Mouse (Mus musculus): ENCODE results near the gene Ppp1r27. TPM values are rescaled to one million over a fixed set of nuclear protein-coding genes. Genes with fewer than 3 reads are reported as not detected.

Ppp1r27 gene
- total and polyA plus RNA-seq, 2 experiments from 2014 or later: not detected

DNA sequence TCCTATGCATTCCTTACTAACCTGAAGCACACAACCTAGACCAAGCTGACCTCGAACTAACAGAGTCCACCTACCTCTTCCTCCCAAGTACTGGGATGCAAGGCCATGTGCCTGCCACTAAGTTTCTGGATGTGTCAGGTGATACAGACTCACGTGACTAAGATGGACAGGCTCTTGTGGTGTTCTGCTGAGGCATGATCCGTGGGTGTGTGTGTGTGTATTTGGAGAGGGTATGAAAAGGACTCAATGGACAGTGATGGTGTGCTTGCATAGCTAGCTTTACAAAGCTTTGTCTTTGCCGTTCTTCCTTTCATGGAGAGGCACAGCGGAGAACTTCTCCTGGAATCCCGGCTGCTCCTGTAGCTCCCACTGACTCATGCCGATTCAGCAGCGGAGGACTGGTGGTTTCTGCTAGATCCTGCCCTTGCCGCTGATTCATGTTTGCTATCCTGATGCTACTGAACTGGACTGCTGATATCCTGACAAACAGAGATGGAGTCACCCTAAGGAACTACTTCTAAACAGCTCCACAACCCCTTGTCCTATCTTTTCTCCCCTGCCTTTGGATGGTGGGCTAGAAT lies 42.6 kb downstream of the Ppp1r27 start:
- Histone ChIP-seq H3K4me3 (ENCODE audit: low read length) (no peak overlapping the region), H3K27me3 (ENCODE audit: insufficient read depth, low read length) (no peaks in the 10 kb centered on the region), H3K27ac (no peak overlapping the region), H3K9ac (replicated peaks; ENCODE audit: low read length) (no peak overlapping the region), H3K9me3 (ENCODE audit: low read length) (no peaks in the 10 kb centered on the region), H3K4me1 (ENCODE audit: insufficient read depth, low read length) (no peaks in the 10 kb centered on the region), H3K4me2 (ENCODE audit: low read depth, low read length) (no peak overlapping the region), H3K36me3 (ENCODE audit: insufficient read depth, low read length) (no peaks in the 10 kb centered on the region)
- ATAC-seq (no peak), DNase-seq (ENCODE audit: low spot score) (no peak)
- WGBS: 77% methylated on average over 9 of the region's 9 CpGs
- TF ChIP-seq CTCF (IDR thresholded peaks at IDR 0.05; ENCODE audit: low read depth): no peak

DNA sequence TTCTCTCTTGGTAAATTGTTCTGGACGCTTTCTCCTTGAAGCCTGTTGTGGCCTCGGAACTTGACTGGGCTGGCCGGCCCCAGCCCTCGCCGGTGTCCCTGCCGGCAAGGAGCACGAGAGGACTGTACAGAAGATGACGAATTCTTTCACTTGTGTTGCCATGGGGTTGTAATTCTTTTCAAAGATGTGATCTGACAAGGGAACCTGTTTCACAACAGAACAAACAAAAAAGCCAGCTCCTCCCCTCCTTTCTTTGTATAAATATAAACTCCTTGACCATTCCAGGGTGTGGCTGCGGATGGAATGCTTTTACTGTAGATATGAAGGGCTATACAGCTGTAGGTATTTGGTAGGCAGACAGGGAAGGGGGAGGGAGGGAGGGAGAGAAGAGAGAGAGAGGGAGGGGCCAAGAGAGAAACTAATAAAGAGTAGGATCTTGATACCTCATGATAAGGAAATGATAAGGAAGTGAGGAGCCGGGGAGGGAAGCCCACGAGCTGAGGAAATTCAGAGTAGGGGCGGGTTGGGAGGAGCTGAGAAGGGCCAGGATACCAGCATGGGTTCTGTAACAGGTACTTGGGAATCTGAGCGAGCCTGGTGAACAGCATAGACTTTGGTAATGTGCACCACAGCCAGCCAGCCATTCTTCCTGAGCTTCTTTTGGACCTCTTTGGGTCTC lies 43.2 kb downstream of the Ppp1r27 start:
- ATAC-seq (no peak), DNase-seq (ENCODE audit: low spot score) (no peak)
- H3K27ac ChIP-seq: no peak overlapping the region
- no peak overlapping the region for H3K4me3 ChIP-seq (ENCODE audit: low read length)
- H3K4me2 ChIP-seq (ENCODE audit: low read depth, low read length): no peak overlapping the region
- no peak overlapping the region for H3K9ac ChIP-seq (replicated peaks; ENCODE audit: low read length)
- H3K4me1 ChIP-seq (ENCODE audit: insufficient read depth, low read length): no peaks in the 10 kb centered on the region
- no peaks in the 10 kb centered on the region for H3K9me3 ChIP-seq (ENCODE audit: low read length)
- no peaks in the 10 kb centered on the region for H3K36me3 ChIP-seq (ENCODE audit: insufficient read depth, low read length)
- no peaks in the 10 kb centered on the region for H3K27me3 ChIP-seq (ENCODE audit: insufficient read depth, low read length)
- TF ChIP-seq CTCF (IDR thresholded peaks at IDR 0.05; ENCODE audit: low read depth): no peak
- 75% methylated on average over 13 of the region's 13 CpGs for whole genome bisulfite sequencing

DNA sequence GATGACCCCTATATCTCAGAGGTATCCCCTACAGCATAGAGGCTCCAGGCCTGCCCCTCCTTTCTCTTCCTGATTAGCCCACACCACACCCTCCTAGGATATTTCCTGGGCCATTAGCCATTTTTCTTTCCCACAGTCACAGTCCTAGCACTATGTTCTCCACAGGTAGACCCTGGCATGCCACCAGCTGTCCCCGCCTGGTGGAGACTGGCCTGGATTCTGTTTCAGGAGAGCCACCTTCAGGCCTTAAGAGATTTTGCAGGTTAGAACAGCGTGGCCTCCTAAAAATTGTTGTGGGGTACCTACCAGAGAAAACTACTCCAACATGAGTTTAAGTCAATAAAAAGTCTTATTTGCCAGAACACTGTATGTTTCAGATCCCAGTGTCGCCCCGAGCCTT lies 44.0 kb downstream of the Ppp1r27 start:
- no peak overlapping the region for H3K9ac ChIP-seq (replicated peaks; ENCODE audit: low read length)
- H3K4me3 ChIP-seq (ENCODE audit: low read length): no peak overlapping the region
- no peaks in the 10 kb centered on the region for H3K9me3 ChIP-seq (ENCODE audit: low read length)
- WGBS: 54% methylated on average over 4 of the region's 4 CpGs
- no peaks in the 10 kb centered on the region for H3K27me3 ChIP-seq (ENCODE audit: insufficient read depth, low read length)
- no peak overlapping the region for H3K4me2 ChIP-seq (ENCODE audit: low read depth, low read length)
- no peak for ATAC-seq
- peak; percentile 58 for TF ChIP-seq CTCF (IDR thresholded peaks at IDR 0.05; ENCODE audit: low read depth)
- H3K36me3 ChIP-seq (ENCODE audit: insufficient read depth, low read length): no peaks in the 10 kb centered on the region
- no peak overlapping the region for H3K27ac ChIP-seq
- no peaks in the 10 kb centered on the region for H3K4me1 ChIP-seq (ENCODE audit: insufficient read depth, low read length)
- DNase-seq (ENCODE audit: low spot score): peak; percentile 27

DNA sequence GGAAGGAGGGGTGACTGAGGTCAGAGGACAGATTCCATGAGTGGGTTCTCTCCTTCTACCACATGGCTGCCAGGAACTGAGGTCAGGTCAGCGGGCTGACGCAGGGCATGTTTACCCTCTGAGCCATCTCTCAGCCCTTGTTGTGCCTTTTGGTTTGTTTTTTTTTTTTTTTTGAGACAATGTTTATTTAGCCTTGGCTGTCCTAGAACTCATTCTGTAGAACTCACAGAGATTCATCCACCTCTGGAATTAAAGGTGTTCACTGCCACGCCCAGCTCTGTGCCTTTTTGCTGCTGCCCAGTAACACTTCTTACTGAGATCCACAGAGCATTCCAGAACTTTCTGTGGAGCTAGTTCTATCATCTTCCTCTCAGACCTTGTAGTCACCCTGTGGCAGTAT lies 45.3 kb downstream of the Ppp1r27 start:
- no peak overlapping the region for H3K27ac ChIP-seq
- TF ChIP-seq CTCF (IDR thresholded peaks at IDR 0.05; ENCODE audit: low read depth): no peak

DNA sequence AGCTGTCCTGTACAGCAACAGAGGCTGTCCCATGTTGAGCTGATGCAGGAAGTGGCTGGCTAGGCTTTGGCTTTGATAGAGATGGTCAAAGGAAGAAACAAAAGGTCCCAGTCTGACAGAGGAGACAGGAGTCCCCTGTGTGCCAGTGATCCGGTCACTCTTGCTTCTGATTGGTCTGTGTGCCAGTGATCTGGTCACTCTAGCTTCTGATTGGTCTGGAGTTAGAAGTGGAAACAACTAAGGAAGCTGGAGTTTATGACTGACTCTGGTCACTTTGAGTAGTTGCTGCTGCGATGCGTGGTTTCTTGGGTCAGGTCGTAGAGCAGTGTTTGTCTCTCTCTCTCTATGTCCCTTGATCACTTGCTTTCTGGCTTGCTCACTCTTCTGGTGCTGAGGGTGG lies 49.2 kb downstream of the Ppp1r27 start:
- ATAC-seq (no peak), DNase-seq (ENCODE audit: low spot score) (no peak)
- no peak overlapping the region for H3K4me2 ChIP-seq (ENCODE audit: low read depth, low read length)
- H3K27me3 ChIP-seq (ENCODE audit: insufficient read depth, low read length): no peaks in the 10 kb centered on the region
- H3K27ac ChIP-seq: no peak overlapping the region
- no peak overlapping the region for H3K4me3 ChIP-seq (ENCODE audit: low read length)
- H3K9ac ChIP-seq (replicated peaks; ENCODE audit: low read length): no peak overlapping the region
- peaks cover 17% of the 10 kb centered on the region for H3K36me3 ChIP-seq (ENCODE audit: insufficient read depth, low read length)
- no peaks in the 10 kb centered on the region for H3K9me3 ChIP-seq (ENCODE audit: low read length)
- H3K4me1 ChIP-seq (ENCODE audit: insufficient read depth, low read length): no peaks in the 10 kb centered on the region
- TF ChIP-seq CTCF (IDR thresholded peaks at IDR 0.05; ENCODE audit: low read depth): no peak
- 95% methylated on average over 4 of the region's 4 CpGs for WGBS

More for the DNA sequence above, 45.3 kb downstream of the Ppp1r27 start:
- 89% methylated on average over 3 of the region's 3 CpGs for WGBS
- Histone ChIP-seq H3K4me1 (ENCODE audit: insufficient read depth, low read length) (no peaks in the 10 kb centered on the region), H3K4me2 (ENCODE audit: low read depth, low read length) (no peak overlapping the region), H3K9ac (replicated peaks; ENCODE audit: low read length) (no peak overlapping the region), H3K36me3 (ENCODE audit: insufficient read depth, low read length) (no peaks in the 10 kb centered on the region), H3K4me3 (ENCODE audit: low read length) (no peak overlapping the region), H3K9me3 (ENCODE audit: low read length) (no peaks in the 10 kb centered on the region), H3K27me3 (ENCODE audit: insufficient read depth, low read length) (no peaks in the 10 kb centered on the region)
- ATAC-seq: no peak
- no peak for DNase-seq (ENCODE audit: low spot score)

DNA sequence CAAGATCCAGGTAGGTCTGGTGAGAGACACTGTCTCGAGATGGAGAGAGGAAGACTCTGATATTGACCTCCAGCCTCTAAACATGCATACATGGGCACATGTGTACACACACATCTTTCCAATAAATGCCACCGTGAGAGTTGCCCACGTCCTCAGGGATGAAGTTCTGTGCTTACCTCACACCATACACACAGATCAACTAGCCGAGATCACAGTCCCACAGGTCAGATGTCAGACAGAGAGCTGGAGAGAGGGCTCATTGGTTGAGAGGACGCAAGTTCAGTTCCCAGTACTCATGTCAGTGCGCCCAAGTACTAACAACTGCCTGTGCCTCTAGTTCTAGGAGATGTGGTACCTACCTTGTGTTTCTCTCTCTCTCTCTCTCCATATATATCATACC lies 49.9 kb downstream of the Ppp1r27 start:
- 63% methylated on average over 6 of the region's 6 CpGs for WGBS
- ATAC-seq: no peak
- DNase-seq (ENCODE audit: low spot score): no peak
- Histone ChIP-seq H3K9ac (replicated peaks; ENCODE audit: low read length) (no peak overlapping the region), H3K4me1 (ENCODE audit: insufficient read depth, low read length) (no peaks in the 10 kb centered on the region), H3K27me3 (ENCODE audit: insufficient read depth, low read length) (no peaks in the 10 kb centered on the region), H3K27ac (no peak overlapping the region), H3K4me3 (ENCODE audit: low read length) (no peak overlapping the region), H3K36me3 (ENCODE audit: insufficient read depth, low read length) (peaks cover 22% of the 10 kb centered on the region), H3K9me3 (ENCODE audit: low read length) (no peaks in the 10 kb centered on the region), H3K4me2 (ENCODE audit: low read depth, low read length) (no peak overlapping the region)
- no peak for TF ChIP-seq CTCF (IDR thresholded peaks at IDR 0.05; ENCODE audit: low read depth)

DNA sequence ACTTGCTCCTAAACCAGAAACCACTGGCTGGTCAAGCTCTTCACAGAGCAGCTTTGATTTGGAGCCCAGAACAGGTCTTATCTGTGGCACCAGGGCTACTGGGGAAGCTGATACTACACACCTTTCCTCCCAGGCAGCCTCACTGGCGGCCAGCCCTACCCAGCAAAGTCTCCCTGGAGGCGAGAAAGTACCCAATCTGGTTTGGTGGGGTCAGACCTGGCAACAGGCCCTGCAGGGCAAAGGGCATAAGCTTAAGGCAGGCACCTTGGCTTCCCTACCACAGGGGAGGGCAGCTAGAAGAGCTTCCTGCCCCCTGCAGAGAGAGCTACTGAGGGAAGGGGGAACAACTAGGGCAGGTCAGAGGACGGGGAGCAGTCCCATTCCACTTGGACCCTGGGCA lies 50.6 kb downstream of the Ppp1r27 start:
- peaks cover 29% of the 10 kb centered on the region for H3K36me3 ChIP-seq (ENCODE audit: insufficient read depth, low read length)
- no peak overlapping the region for H3K9ac ChIP-seq (replicated peaks; ENCODE audit: low read length)
- no peak overlapping the region for H3K4me3 ChIP-seq (ENCODE audit: low read length)
- H3K27me3 ChIP-seq (ENCODE audit: insufficient read depth, low read length): no peaks in the 10 kb centered on the region
- H3K4me1 ChIP-seq (ENCODE audit: insufficient read depth, low read length): no peaks in the 10 kb centered on the region
- no peak overlapping the region for H3K27ac ChIP-seq
- DNase-seq (ENCODE audit: low spot score): no peak
- no peak for TF ChIP-seq CTCF (IDR thresholded peaks at IDR 0.05; ENCODE audit: low read depth)
- WGBS: 33% methylated on average over 3 of the region's 3 CpGs
- no peak overlapping the region for H3K4me2 ChIP-seq (ENCODE audit: low read depth, low read length)
- H3K9me3 ChIP-seq (ENCODE audit: low read length): no peaks in the 10 kb centered on the region
- no peak for ATAC-seq

Other genes with a start within 250 kb of the Ppp1r27 start
Only the 30 nearest of the 34 such genes appear.
- 2,410 and 2,568 TPM in 2 replicates for gene Actg1, start 202.6 kb downstream of the Ppp1r27 start, total RNA-seq (2014; rRNA removed)
- gene Actg1, start 202.6 kb downstream of the Ppp1r27 start, polyA plus RNA-seq (2015; fragmentation: Nextera tagmentation; extraction: Ambion mirVana): 3,348 and 3,639 TPM in 2 replicates
- gene Fscn2, start 189.6 kb downstream of the Ppp1r27 start, total RNA-seq (2014; rRNA removed): 3.0 and 9.0 TPM in 2 replicates
- gene Fscn2, start 189.6 kb downstream of the Ppp1r27 start, polyA plus RNA-seq (2015; fragmentation: Nextera tagmentation; extraction: Ambion mirVana): 1.5 and 1.9 TPM in 2 replicates
- gene Faap100, start 172.4 kb downstream of the Ppp1r27 start, total RNA-seq (2014; rRNA removed): 175 and 178 TPM in 2 replicates
- gene Faap100, start 172.4 kb downstream of the Ppp1r27 start, polyA plus RNA-seq (2015; fragmentation: Nextera tagmentation; extraction: Ambion mirVana): 74.6 and 76.4 TPM in 2 replicates
- 65.8 and 76.3 TPM in 2 replicates for gene Nploc4, start 113.4 kb downstream of the Ppp1r27 start, total RNA-seq (2014; rRNA removed)
- gene Nploc4, start 113.4 kb downstream of the Ppp1r27 start, polyA plus RNA-seq (2015; fragmentation: Nextera tagmentation; extraction: Ambion mirVana): 27.1 and 28.3 TPM in 2 replicates
- gene Tspan10, start 108.5 kb downstream of the Ppp1r27 start, total RNA-seq (2014; rRNA removed): not detected in 2 replicates
- not detected in 2 replicates for gene Tspan10, start 108.5 kb downstream of the Ppp1r27 start, polyA plus RNA-seq (2015; fragmentation: Nextera tagmentation; extraction: Ambion mirVana)
- not detected in 2 replicates for gene Pde6g, start 97.6 kb downstream of the Ppp1r27 start, total RNA-seq (2014; rRNA removed)
- gene Pde6g, start 97.6 kb downstream of the Ppp1r27 start, polyA plus RNA-seq (2015; fragmentation: Nextera tagmentation; extraction: Ambion mirVana): 0.23 TPM in 1 of 2 replicates, not detected in the other
- 11.7 and 11.9 TPM in 2 replicates for gene Oxld1, start 93.1 kb downstream of the Ppp1r27 start, total RNA-seq (2014; rRNA removed)
- 13.3 and 13.6 TPM in 2 replicates for gene Oxld1, start 93.1 kb downstream of the Ppp1r27 start, polyA plus RNA-seq (2015; fragmentation: Nextera tagmentation; extraction: Ambion mirVana)
- 10.4 and 15.4 TPM in 2 replicates for gene Ccdc137, start 93.0 kb downstream of the Ppp1r27 start, total RNA-seq (2014; rRNA removed)
- 17.3 and 18.7 TPM in 2 replicates for gene Ccdc137, start 93.0 kb downstream of the Ppp1r27 start, polyA plus RNA-seq (2015; fragmentation: Nextera tagmentation; extraction: Ambion mirVana)
- gene Arl16, start 83.5 kb downstream of the Ppp1r27 start, total RNA-seq (2014; rRNA removed): 67.2 and 113 TPM in 2 replicates
- 71.2 and 73.0 TPM in 2 replicates for gene Arl16, start 83.5 kb downstream of the Ppp1r27 start, polyA plus RNA-seq (2015; fragmentation: Nextera tagmentation; extraction: Ambion mirVana)
- gene Mrpl12, start 66.5 kb downstream of the Ppp1r27 start, total RNA-seq (2014; rRNA removed): 37.5 and 52.4 TPM in 2 replicates
- gene Mrpl12, start 66.5 kb downstream of the Ppp1r27 start, polyA plus RNA-seq (2015; fragmentation: Nextera tagmentation; extraction: Ambion mirVana): 147 and 155 TPM in 2 replicates
- 41.3 and 52.5 TPM in 2 replicates for gene Slc25a10, start 59.3 kb downstream of the Ppp1r27 start, total RNA-seq (2014; rRNA removed)
- gene Slc25a10, start 59.3 kb downstream of the Ppp1r27 start, polyA plus RNA-seq (2015; fragmentation: Nextera tagmentation; extraction: Ambion mirVana): 28.0 and 28.8 TPM in 2 replicates
- gene Gcgr, start 20.4 kb downstream of the Ppp1r27 start, total RNA-seq (2014; rRNA removed): 0.99 and 3.1 TPM in 2 replicates
- 1.0 TPM in 2 replicates for gene Gcgr, start 20.4 kb downstream of the Ppp1r27 start, polyA plus RNA-seq (2015; fragmentation: Nextera tagmentation; extraction: Ambion mirVana)
- 144 and 192 TPM in 2 replicates for gene Mcrip1, start 1.4 kb downstream of the Ppp1r27 start, total RNA-seq (2014; rRNA removed)
- gene Mcrip1, start 1.4 kb downstream of the Ppp1r27 start, polyA plus RNA-seq (2015; fragmentation: Nextera tagmentation; extraction: Ambion mirVana): 250 and 257 TPM in 2 replicates
- gene P4hb, start 22.1 kb upstream of the Ppp1r27 start, total RNA-seq (2014; rRNA removed): 147 and 174 TPM in 2 replicates
- 222 TPM in 2 replicates for gene P4hb, start 22.1 kb upstream of the Ppp1r27 start, polyA plus RNA-seq (2015; fragmentation: Nextera tagmentation; extraction: Ambion mirVana)
- 252 and 297 TPM in 2 replicates for gene Arhgdia, start 30.5 kb upstream of the Ppp1r27 start, total RNA-seq (2014; rRNA removed)
- 403 and 425 TPM in 2 replicates for gene Arhgdia, start 30.5 kb upstream of the Ppp1r27 start, polyA plus RNA-seq (2015; fragmentation: Nextera tagmentation; extraction: Ambion mirVana)
- gene Alyref, start 47.2 kb upstream of the Ppp1r27 start, total RNA-seq (2014; rRNA removed): 95.2 and 114 TPM in 2 replicates
- 185 and 189 TPM in 2 replicates for gene Alyref, start 47.2 kb upstream of the Ppp1r27 start, polyA plus RNA-seq (2015; fragmentation: Nextera tagmentation; extraction: Ambion mirVana)
- 38.0 and 39.6 TPM in 2 replicates for gene Anapc11, start 47.3 kb upstream of the Ppp1r27 start, total RNA-seq (2014; rRNA removed)
- gene Anapc11, start 47.3 kb upstream of the Ppp1r27 start, polyA plus RNA-seq (2015; fragmentation: Nextera tagmentation; extraction: Ambion mirVana): 198 and 200 TPM in 2 replicates
- 0.78 TPM in 1 of 2 replicates, not detected in the other for gene Npb, start 57.3 kb upstream of the Ppp1r27 start, total RNA-seq (2014; rRNA removed)
- gene Npb, start 57.3 kb upstream of the Ppp1r27 start, polyA plus RNA-seq (2015; fragmentation: Nextera tagmentation; extraction: Ambion mirVana): 1.8 and 3.0 TPM in 2 replicates
- gene Pcyt2, start 66.8 kb upstream of the Ppp1r27 start, total RNA-seq (2014; rRNA removed): 120 and 142 TPM in 2 replicates
- 125 and 143 TPM in 2 replicates for gene Pcyt2, start 66.8 kb upstream of the Ppp1r27 start, polyA plus RNA-seq (2015; fragmentation: Nextera tagmentation; extraction: Ambion mirVana)
- 30.8 and 32.8 TPM in 2 replicates for gene Sirt7, start 74.1 kb upstream of the Ppp1r27 start, total RNA-seq (2014; rRNA removed)
- gene Sirt7, start 74.1 kb upstream of the Ppp1r27 start, polyA plus RNA-seq (2015; fragmentation: Nextera tagmentation; extraction: Ambion mirVana): 32.3 and 38.3 TPM in 2 replicates
- 35.9 and 39.3 TPM in 2 replicates for gene Mafg, start 82.5 kb upstream of the Ppp1r27 start, total RNA-seq (2014; rRNA removed)
- 36.5 and 38.9 TPM in 2 replicates for gene Mafg, start 82.5 kb upstream of the Ppp1r27 start, polyA plus RNA-seq (2015; fragmentation: Nextera tagmentation; extraction: Ambion mirVana)
- 9.0 and 9.3 TPM in 2 replicates for gene Pycr1, start 92.6 kb upstream of the Ppp1r27 start, total RNA-seq (2014; rRNA removed)
- 13.2 and 13.8 TPM in 2 replicates for gene Pycr1, start 92.6 kb upstream of the Ppp1r27 start, polyA plus RNA-seq (2015; fragmentation: Nextera tagmentation; extraction: Ambion mirVana)
- gene Myadml2, start 97.0 kb upstream of the Ppp1r27 start, total RNA-seq (2014; rRNA removed): 1.4 and 1.5 TPM in 2 replicates
- gene Myadml2, start 97.0 kb upstream of the Ppp1r27 start, polyA plus RNA-seq (2015; fragmentation: Nextera tagmentation; extraction: Ambion mirVana): 1.3 and 1.5 TPM in 2 replicates
- 6.9 and 10.3 TPM in 2 replicates for gene Notum, start 110.0 kb upstream of the Ppp1r27 start, total RNA-seq (2014; rRNA removed)
- 3.0 and 4.1 TPM in 2 replicates for gene Notum, start 110.0 kb upstream of the Ppp1r27 start, polyA plus RNA-seq (2015; fragmentation: Nextera tagmentation; extraction: Ambion mirVana)
- gene Aspscr1, start 121.8 kb upstream of the Ppp1r27 start, total RNA-seq (2014; rRNA removed): 105 and 130 TPM in 2 replicates
- gene Aspscr1, start 121.8 kb upstream of the Ppp1r27 start, polyA plus RNA-seq (2015; fragmentation: Nextera tagmentation; extraction: Ambion mirVana): 143 and 148 TPM in 2 replicates
- 57.6 and 78.6 TPM in 2 replicates for gene Cenpx, start 162.6 kb upstream of the Ppp1r27 start, total RNA-seq (2014; rRNA removed)
- 99.7 and 100 TPM in 2 replicates for gene Cenpx, start 162.6 kb upstream of the Ppp1r27 start, polyA plus RNA-seq (2015; fragmentation: Nextera tagmentation; extraction: Ambion mirVana)
- gene Lrrc45, start 162.8 kb upstream of the Ppp1r27 start, total RNA-seq (2014; rRNA removed): 35.4 and 49.1 TPM in 2 replicates
- gene Lrrc45, start 162.8 kb upstream of the Ppp1r27 start, polyA plus RNA-seq (2015; fragmentation: Nextera tagmentation; extraction: Ambion mirVana): 41.7 and 44.3 TPM in 2 replicates
- 669 and 698 TPM in 2 replicates for gene Rac3, start 170.3 kb upstream of the Ppp1r27 start, total RNA-seq (2014; rRNA removed)
- gene Rac3, start 170.3 kb upstream of the Ppp1r27 start, polyA plus RNA-seq (2015; fragmentation: Nextera tagmentation; extraction: Ambion mirVana): 593 and 639 TPM in 2 replicates
- 16.1 and 17.6 TPM in 2 replicates for gene Dcxr, start 176.1 kb upstream of the Ppp1r27 start, total RNA-seq (2014; rRNA removed)
- gene Dcxr, start 176.1 kb upstream of the Ppp1r27 start, polyA plus RNA-seq (2015; fragmentation: Nextera tagmentation; extraction: Ambion mirVana): 20.2 and 21.3 TPM in 2 replicates
- gene Cbr2, start 181.0 kb upstream of the Ppp1r27 start, total RNA-seq (2014; rRNA removed): 4.7 and 6.1 TPM in 2 replicates
- gene Cbr2, start 181.0 kb upstream of the Ppp1r27 start, polyA plus RNA-seq (2015; fragmentation: Nextera tagmentation; extraction: Ambion mirVana): 3.5 and 4.0 TPM in 2 replicates

Data from hindbrain, postnatal 0 days (tissue).